Mouse (Mus musculus): ENCODE results near the gene Rhox4e.
"Not testable (repeated sequence)": the region's sequence is repeated elsewhere in the genome, so short reads cannot be mapped to it uniquely, and the experiment has no call there.

Rhox4e gene

GRCm38 (mm10) chrX:37557112-37557511 is at the start of gene Rhox4e:
Rhox4e (plus strand) TSS chrX:37557412.
- in situ Hi-C loops (cut with MboI, MseI), result loop anchor here in 1 of 2 experiments (25.0 kb wide), 1 partner anchor 255 kb away; the partner anchor contains the start of gene Rhox5

- in situ Hi-C loops (cut with MboI, MseI), result not testable (repeated sequence)
Measured at GRCm38 (mm10) chrX:37514059-37514458, 43.2 kb upstream of the Rhox4e start, which contains the start of gene Rhox4d. Rhox4d (plus strand) TSS chrX:37514359.

- in situ Hi-C loops (cut with MboI, MseI), result not testable (repeated sequence)
Measured at GRCm38 (mm10) chrX:37530152-37530551, 27.1 kb upstream of the Rhox4e start, which contains the start of gene Rhox2e. Rhox2e (plus strand) TSS chrX:37530452.

GRCm38 (mm10) chrX:37541719-37542118 is 15.5 kb upstream of the Rhox4e start, which contains the start of gene Rhox3e:
Rhox3e (plus strand) TSS chrX:37542019.
- in situ Hi-C loops (cut with MboI, MseI), result loop anchor here (5.0 kb wide), 3 partner anchors 36 to 289 kb away; partner anchors contain the start of gene Rhox3c (in 1 of the 2)

- in situ Hi-C loops (cut with MboI, MseI), result loop anchor here (5.0 to 25.0 kb wide), 4 partner anchors 119 to 324 kb away; partner anchors contain the start of genes Rhox2c (in 2 of the 2), Rhox2b (in 1 of the 2), Rhox3a (in 1 of the 2) and Rhox5 (in 1 of the 2)
Measured at GRCm38 (mm10) chrX:37571105-37571504, 13.9 kb downstream of the Rhox4e start, which contains the start of gene Rhox2f. Rhox2f (plus strand) TSS chrX:37571405.

GRCm38 (mm10) chrX:37572638-37573037 is 15.4 kb downstream of the Rhox4e start:
- in situ Hi-C loops (cut with MboI, MseI), result loop anchor here (5.0 to 25.0 kb wide), 4 partner anchors 120 to 325 kb away; partner anchors contain the start of genes Rhox2c (in 2 of the 2), Rhox2b (in 1 of the 2), Rhox3a (in 1 of the 2) and Rhox5 (in 1 of the 2)

GRCm38 (mm10) chrX:37580692-37581091 is 23.5 kb downstream of the Rhox4e start, which contains the start of gene Rhox3f:
Rhox3f (plus strand) TSS chrX:37580992.
- in situ Hi-C loops (cut with MboI, MseI), result not testable (repeated sequence)

GRCm38 (mm10) chrX:37607604-37608003 is 50.4 kb downstream of the Rhox4e start, which contains the start of gene Rhox4f:
Rhox4f (minus strand) TSS chrX:37607704.
- in situ Hi-C loops (cut with MboI, MseI), result not testable (repeated sequence)

Data from T-helper 17 cell (primary cell).